Mouse (Mus musculus) spleen, postnatal 4 days (tissue): Measurements from ENCODE around the gene Clip2.
"Not testable (repeated sequence)": the region's sequence is repeated elsewhere in the genome, so short reads cannot be mapped to it uniquely, and the experiment has no call there.

Experiments used
- DNase-seq, 2 experiments: peaks; one replicate each; pipeline ENCODE4 v3.0.0; 2022; ENCODE audit warnings: low spot score in 2 of 2

Clip2 gene

GRCm38 (mm10) chr5:134490465-134490864 is 61.8 kb downstream of the Clip2 start:
- peak; percentile 58 to 81 for DNase-seq

GRCm38 (mm10) chr5:134489583-134489982 is 62.7 kb downstream of the Clip2 start:
- DNase-seq, result peak; percentile 60 to 81

- no peak for DNase-seq
These were observed 63.6 kb downstream of the Clip2 start for GRCm38 (mm10) chr5:134488596-134488995.

DNA sequence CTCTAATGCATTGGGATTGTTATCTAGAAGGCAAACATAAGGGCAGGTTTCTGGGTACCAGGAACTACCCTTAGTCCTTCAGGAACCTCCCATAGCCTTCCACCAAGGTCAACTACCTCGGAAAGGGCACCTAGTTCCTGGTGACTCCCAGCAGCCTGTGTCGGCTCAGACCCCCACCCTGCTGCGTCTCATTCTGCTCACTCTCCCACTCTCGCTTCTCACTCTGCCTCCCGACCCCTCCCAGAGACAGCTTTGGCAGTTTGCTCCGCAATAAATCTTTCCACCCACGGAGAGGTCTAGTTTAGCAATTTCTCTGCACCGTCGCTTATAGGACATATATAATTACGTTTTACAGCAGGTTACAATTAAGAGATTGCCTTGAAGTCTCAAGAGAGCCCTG is 64.2 kb downstream of the Clip2 start:
- no peak for DNase-seq

- peak; percentile 69 to 87 for DNase-seq
These were observed 66.2 kb downstream of the Clip2 start for GRCm38 (mm10) chr5:134485900-134486665.

DNA sequence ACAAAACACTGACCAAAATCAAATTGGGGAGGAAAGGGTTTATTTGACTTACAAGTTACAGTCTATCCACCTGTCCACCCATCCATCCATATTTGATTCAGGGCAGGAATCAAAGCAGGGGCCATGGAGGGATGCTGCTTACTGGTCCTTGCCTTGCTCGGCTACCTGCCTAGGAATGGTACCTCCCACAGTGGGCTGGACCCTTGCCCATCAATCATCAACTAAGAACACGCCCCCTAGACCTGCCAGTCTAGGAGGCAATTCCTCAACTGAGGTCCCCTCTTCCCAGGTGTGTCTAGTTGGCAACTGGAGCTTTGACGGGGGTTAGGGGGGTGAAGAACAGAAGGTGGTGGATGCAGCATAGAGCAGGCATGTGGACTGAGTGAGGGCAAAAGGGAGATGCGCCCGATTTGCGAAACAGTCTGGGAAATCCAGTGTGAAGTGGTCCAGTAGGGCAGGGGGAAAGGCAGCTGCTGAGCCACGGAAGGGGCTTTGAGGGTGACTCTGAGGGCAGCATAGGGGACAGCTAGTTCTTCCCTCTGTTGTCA is 67.0 kb downstream of the Clip2 start:
- DNase-seq, result no peak

GRCm38 (mm10) chr5:134483291-134483690 is 68.9 kb downstream of the Clip2 start:
- DNase-seq, result no peak

DNA sequence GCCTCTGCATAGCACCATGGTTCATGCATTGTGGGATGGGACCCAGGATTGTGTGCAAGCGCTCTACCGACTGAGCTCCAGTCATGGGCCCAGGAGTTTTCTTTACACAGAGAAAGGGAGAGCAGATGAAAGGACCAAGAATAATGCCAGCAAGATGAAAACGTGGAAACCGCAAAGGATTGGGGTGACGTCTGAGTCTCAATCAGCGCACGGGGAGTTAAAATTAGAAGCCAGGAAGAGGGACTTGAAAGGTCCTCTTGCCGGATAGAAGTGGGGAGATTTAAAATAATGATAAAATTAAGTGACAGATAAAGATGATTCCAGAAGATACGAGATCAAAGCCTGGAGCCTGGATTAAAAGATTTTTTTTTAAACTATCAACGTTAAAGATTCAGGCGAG is 69.9 kb downstream of the Clip2 start:
- DNase-seq, result no peak

DNA sequence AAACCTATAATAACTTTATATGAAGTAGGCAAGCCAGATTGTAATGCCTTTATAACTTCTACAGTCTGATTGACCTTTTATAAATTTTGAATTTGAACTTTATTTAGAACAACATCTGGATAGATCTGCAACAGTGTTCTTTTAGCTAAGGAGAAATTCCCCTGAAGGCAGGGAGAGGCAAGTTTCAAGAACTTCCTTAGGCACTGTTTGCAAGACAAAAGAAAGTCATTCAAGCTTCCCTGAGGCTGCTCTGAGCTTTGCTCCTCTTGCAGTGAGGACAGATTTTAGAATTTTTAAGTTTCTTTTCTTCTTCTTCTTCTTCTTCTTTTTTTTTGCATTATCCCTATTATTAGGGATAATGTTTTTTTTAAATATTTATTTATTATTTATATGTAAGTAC is 73.3 kb downstream of the Clip2 start:
- DNase-seq, result not testable (repeated sequence)

DNA sequence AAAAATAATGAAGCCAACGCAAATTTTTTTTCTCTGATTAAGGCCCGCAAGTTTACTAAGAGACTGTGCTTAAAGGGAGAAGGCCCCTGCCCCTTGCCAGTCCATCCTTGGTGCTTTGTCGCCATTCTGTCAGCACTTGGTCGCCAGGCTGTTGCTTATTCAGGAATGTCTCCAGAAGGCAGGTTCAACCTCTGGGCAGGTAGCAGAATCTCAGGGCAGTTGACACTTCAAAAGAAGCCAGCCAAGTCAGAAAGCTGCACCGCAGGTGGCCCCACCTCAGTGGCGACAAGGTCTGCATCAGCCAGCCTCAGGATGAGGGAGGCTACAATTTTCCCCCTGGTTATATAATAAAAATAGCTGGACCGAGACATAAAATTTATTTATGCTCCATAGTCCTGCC is 76.5 kb downstream of the Clip2 start:
- DNase-seq, result not testable (repeated sequence)

DNA sequence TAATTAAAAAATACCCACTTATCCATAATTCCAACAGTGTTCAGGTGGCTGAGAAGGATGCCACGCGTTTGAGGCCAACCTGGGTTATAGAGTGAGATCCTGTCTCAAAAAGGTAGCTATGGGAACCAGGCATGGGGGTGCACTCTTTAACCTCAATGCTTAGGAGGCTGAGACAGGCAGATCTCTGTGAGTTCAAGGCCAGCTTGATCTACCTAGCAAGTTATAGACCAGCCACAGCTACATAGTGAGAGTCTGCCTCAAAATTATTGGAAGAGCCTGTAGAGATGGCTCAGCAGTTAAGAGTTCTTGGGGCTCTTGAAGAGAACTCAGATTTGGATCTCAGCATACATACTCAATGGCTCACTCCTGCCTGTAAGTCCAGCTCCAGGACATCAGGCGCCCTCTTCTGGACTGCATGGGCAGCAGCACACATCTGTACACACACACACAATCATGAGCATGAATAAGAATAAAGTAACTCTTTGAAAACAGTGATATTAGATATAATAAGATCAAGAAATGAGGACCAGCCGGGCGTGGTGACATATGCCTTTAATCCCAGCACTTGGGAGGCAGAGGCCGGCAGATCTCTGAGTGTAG is 77.1 kb downstream of the Clip2 start:
- DNase-seq, result no peak

DNA sequence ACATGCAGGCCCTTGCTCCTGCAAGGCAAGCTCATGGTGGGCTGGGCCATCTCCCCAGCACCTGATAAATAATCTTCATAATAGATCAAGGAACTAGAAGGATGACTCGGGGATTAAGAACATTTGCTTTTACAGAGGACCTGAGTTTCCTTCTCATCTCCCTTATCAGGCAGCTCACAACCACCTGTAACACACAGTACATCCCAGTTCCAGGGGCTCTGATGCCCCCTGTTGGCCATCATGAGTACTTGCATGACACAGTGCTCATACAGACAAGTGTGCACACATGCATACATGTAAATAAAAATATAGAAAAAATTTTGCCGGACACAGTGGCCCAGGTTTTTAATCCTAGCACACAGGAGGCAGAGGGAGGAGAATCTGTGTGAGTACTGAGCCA is 78.3 kb downstream of the Clip2 start:
- no peak for DNase-seq

GRCm38 (mm10) chr5:134470538-134471169 is 81.6 kb downstream of the Clip2 start:
- no peak for DNase-seq

DNA sequence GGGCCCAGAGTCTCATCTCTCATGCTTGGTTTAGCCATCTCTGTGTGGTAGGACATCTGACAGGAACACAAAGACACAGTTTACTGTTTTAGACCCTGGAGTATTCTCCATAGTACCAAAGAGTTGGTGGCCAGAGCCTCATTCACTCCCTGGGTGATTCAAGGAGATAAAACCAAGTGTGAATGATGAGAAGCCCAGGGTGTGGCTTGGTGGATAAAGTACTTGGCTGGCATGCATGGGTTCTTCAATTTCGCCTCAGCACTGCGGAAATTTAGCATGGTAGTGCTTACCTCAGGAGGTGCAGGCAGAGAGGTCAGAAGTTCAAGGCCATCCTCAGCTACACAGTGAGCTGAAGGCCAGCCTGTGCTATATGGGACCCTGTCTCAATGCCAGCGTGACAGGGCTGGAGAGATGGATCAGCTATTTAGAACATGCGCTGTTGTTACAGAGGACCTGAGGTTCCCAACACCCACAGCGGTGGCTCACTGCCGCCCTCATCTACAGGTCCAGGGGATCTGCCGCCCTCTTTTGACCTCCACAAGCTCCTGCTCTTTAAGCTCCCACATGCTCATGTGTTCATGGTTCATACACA is 82.6 kb downstream of the Clip2 start:
- no peak for DNase-seq

DNA sequence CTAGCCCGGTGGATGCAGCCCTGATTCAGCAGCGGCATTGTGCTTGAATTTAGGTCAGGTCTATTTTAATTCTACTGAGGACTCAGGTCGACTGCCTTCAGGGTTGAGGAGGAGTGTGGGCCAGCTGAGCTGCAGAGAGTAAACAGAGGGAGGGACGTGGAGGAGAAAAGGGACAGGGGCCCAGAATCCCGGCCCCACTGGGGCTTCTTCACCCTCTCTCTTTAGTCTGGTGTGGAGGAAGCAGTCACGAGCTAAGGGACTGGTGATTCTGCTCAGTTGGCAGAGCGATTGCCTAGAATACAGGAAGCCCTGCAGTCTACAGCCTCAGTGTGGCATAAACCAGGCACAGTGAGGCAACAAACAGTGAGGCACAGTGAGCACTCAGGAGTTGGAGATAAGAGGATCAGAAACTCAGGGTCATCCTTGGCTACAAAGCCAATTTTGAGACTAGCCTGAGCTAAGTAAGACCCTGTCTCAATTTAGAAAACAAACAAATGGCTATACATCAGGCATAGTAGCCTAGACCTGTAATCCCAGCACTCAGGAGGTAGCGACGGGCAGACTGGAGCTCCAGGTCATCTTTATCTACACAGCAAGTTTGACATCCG is 84.0 kb downstream of the Clip2 start:
- DNase-seq, result no peak

DNA sequence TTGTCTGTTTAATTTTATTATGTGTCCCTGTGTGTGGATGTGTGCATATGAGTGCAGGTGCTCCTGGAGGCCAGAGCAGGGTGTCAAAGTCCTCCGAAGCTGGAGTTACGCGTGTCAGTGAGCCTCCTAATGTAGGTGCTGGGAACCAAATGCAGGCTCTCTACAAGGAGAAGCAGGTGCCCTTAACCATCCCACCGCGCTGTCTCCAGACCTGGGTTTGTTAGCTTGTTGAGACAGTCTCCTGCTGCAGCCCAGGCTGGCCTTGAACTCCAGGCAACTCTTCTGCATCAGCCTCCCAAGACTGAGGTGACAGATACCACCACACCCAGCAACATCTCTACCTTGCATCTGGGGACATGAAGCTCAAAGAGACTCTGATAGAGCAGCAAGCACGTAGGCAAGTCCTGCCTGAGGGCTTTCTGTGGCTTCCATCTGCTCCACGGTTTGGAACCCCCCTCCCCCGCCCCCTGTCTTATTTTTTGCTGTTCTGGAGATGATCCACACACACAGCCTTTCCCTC is 85.1 kb downstream of the Clip2 start:
- no peak for DNase-seq

DNA sequence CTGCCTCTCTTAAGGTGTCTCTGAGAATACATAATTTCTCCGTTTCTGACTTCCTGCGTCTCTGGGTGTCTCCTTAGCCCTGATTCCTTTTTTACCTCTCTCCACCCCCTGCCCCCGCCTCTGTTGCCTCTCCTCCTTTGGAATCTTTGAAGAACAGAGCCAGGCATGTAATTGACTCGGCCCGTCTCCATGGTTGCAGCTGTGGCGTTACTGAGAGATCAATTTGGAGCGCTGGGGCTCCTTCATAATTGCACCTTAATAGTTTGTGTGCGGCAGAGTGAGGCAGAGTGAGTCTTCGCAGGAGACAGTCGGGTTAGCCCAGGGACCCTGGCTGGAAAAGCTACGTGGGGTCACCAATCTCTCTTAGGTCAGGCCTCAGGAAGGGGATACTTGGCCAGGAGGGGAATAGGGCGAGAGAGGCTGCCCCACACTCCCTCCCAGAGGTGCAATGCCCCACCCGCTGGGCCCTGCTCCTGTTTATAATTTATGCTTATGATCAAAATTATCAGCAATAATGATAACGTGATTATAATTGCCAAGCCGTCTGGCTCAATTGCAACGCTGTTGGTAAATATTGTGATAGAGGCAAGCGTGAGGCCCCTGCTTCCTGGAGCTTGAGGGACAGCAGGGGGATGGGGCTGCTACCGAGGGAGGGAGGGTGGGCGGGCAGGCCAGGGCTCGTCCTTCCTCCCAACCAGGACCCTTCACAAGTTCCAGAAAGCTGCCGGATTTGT is 85.8 kb downstream of the Clip2 start:
- DNase-seq, result no peak

GRCm38 (mm10) chr5:134465197-134465596 is 87.0 kb downstream of the Clip2 start:
- DNase-seq, result no peak

DNA sequence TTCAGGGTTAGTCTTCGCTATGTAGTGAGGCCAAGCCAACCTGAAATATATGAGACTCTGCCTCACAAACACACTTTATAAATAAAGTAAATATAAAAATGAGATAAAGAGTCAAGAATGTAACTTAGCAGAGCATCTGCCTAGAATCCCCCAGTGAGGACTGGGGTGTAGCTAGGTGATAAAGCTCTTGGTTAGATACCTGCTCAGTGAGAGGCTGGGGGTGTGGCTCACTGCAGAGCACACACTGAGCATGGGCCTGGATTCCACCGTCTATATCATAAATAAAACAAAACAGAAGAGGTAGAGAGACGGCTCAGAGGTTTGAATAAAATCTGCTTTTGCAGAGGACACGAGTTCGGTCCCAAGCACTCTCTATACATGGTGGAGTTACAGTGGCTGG is 88.0 kb downstream of the Clip2 start:
- no peak for DNase-seq

DNA sequence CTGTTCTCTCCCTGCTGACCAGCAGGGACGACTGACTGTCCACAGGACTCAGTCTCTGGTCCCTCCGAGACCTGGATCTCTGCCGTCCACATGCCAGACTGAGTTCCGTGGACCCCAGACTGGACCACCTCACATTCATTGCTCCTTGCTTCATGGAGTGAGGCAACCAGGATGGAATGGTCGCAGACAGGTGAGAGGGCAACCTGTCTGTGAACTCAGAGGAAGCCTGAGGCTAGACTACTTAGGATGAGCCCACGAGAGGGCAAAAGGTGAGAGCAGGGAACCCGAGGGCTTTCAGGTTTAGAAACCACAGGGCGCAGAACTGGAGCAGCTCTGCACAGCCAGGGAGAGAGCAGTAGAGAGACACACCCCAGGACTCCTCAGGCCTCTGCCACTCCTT is 89.5 kb downstream of the Clip2 start:
- DNase-seq, result no peak

GRCm38 (mm10) chr5:134462316-134462715 is 89.9 kb downstream of the Clip2 start:
- DNase-seq, result no peak
